Mouse (Mus musculus): ENCODE measurements around the gene D16Ertd472e. TPM values are rescaled to one million over a fixed set of nuclear protein-coding genes. Genes with fewer than 3 reads are reported as not detected.
"Not testable (repeated sequence)": the region's sequence is repeated elsewhere in the genome, so short reads cannot be mapped to it uniquely, and the experiment has no call there.

Gene D16Ertd472e
- polyA plus RNA-seq, 1 experiment from 2014 or later = 19.3 TPM

DNA sequence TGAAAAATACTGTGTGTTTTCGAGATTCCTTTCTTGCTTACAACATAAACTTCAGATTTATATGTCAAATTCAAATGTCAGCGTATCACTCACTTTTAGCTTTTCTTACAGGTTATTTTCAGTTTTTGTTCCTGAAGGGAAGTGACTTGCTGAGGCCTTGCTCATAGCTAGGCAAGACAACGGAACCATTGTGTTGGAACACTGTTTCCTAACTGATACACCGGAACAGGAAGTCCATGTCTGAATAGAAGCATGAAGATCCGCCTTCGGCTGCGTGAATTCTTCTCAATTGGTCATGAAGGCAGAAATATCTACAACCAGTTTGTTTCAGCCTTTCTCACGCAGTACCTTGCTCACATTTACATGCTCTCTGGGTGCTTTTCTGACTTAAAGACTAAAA, 65.0 kb downstream of the D16Ertd472e start:
- ATAC-seq (replicated peaks; ENCODE audit: insufficient number of reproducible peaks, low FRiP score, low TSS enrichment, low read depth) (no peak), DNase-seq (ENCODE audit: low spot score) (no peak)
- 76% methylated on average over 8 of the region's 8 CpGs for WGBS

DNA sequence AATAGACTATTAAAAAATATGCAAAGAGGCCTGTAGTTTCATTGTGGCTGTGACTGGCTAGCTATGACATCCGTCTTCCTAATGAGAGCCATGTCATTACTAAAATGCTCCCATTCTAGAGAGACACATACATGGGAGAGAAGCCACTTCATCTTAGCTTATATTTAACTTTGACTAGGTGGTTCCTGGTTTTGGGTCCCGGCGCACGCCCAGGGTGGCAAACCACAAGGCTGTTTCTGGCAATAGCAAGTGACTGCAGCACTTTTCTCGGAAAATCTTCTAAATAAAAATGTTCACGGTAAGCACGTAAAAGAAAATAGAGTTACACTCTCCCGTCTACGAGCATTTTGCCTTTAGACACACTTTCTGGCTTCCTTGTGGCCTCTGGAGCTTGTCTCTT, 74.0 kb downstream of the D16Ertd472e start:
- no peak overlapping the region for H3K27ac ChIP-seq (replicated peaks; ENCODE audit: low read depth, low read length)
- H3K4me2 ChIP-seq (ENCODE audit: low read depth, low read length) = no peak overlapping the region
- no peak for DNase-seq (ENCODE audit: low spot score)
- WGBS = 93% methylated on average over 9 of the region's 9 CpGs
- ATAC-seq (replicated peaks; ENCODE audit: insufficient number of reproducible peaks, low FRiP score, low TSS enrichment, low read depth) = no peak
- H3K9me3 ChIP-seq (replicated peaks; ENCODE audit: control insufficient read depth, low read length) = no peaks in the 10 kb centered on the region
- no peaks in the 10 kb centered on the region for H3K27me3 ChIP-seq (ENCODE audit: control insufficient read depth, insufficient read depth, low read length)
- H3K4me1 ChIP-seq (ENCODE audit: control insufficient read depth, insufficient read depth, low read length) = no peaks in the 10 kb centered on the region
- H3K4me3 ChIP-seq (ENCODE audit: low read depth, low read length) = no peak overlapping the region
- no peaks in the 10 kb centered on the region for H3K36me3 ChIP-seq (replicated peaks; ENCODE audit: control insufficient read depth, insufficient read depth, low read depth, low read length)
- no peak overlapping the region for H3K9ac ChIP-seq (replicated peaks; ENCODE audit: low read length)

More for the DNA sequence above, 65.0 kb downstream of the D16Ertd472e start:
- H3K9ac ChIP-seq (replicated peaks; ENCODE audit: low read length) = no peak overlapping the region
- H3K9me3 ChIP-seq (replicated peaks; ENCODE audit: control insufficient read depth, low read length) = no peaks in the 10 kb centered on the region
- H3K4me3 ChIP-seq (ENCODE audit: low read depth, low read length) = no peak overlapping the region
- no peak overlapping the region for H3K4me2 ChIP-seq (ENCODE audit: low read depth, low read length)
- no peaks in the 10 kb centered on the region for H3K36me3 ChIP-seq (replicated peaks; ENCODE audit: control insufficient read depth, insufficient read depth, low read depth, low read length)
- no peak overlapping the region for H3K27ac ChIP-seq (replicated peaks; ENCODE audit: low read depth, low read length)
- no peaks in the 10 kb centered on the region for H3K4me1 ChIP-seq (ENCODE audit: control insufficient read depth, insufficient read depth, low read length)
- no peaks in the 10 kb centered on the region for H3K27me3 ChIP-seq (ENCODE audit: control insufficient read depth, insufficient read depth, low read length)

GRCm38 (mm10) chr16:78492696-78493095, 83.8 kb downstream of the D16Ertd472e start:
- not testable (repeated sequence) for H3K9ac ChIP-seq (replicated peaks; ENCODE audit: low read length); H3K36me3 ChIP-seq (replicated peaks; ENCODE audit: control insufficient read depth, insufficient read depth, low read depth, low read length); H3K4me1 ChIP-seq (ENCODE audit: control insufficient read depth, insufficient read depth, low read length); H3K4me3 ChIP-seq (ENCODE audit: low read depth, low read length); H3K27me3 ChIP-seq (ENCODE audit: control insufficient read depth, insufficient read depth, low read length); H3K9me3 ChIP-seq (replicated peaks; ENCODE audit: control insufficient read depth, low read length); ATAC-seq (replicated peaks; ENCODE audit: insufficient number of reproducible peaks, low FRiP score, low TSS enrichment, low read depth); DNase-seq (ENCODE audit: low spot score); H3K27ac ChIP-seq (replicated peaks; ENCODE audit: low read depth, low read length); H3K4me2 ChIP-seq (ENCODE audit: low read depth, low read length)
- 92% methylated on average over 12 of the region's 12 CpGs for WGBS

DNA sequence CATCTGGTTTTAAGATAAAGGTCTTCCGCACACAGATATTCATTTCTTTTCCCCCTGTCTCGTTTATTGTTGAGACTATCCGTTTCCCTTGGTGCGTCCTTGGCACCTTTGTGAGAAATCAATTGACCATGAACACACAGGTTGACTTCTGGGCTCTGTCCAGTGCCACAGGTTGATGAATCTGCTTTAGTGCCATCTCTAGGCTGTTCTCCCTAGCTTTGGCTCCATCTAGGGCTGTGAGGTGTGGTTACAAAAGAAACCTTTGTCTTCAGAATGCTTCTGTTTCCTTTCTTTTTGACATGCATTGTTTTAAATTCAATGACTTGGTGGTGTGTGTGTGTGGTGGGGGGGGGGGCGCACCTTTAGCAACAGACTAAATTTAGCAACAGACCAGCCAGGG, 85.7 kb downstream of the D16Ertd472e start:
- Histone ChIP-seq H3K9me3 (replicated peaks; ENCODE audit: control insufficient read depth, low read length) (no peaks in the 10 kb centered on the region), H3K4me1 (ENCODE audit: control insufficient read depth, insufficient read depth, low read length) (no peaks in the 10 kb centered on the region), H3K27me3 (ENCODE audit: control insufficient read depth, insufficient read depth, low read length) (no peaks in the 10 kb centered on the region), H3K36me3 (replicated peaks; ENCODE audit: control insufficient read depth, insufficient read depth, low read depth, low read length) (no peaks in the 10 kb centered on the region), H3K4me2 (ENCODE audit: low read depth, low read length) (no peak overlapping the region), H3K27ac (replicated peaks; ENCODE audit: low read depth, low read length) (no peak overlapping the region), H3K9ac (replicated peaks; ENCODE audit: low read length) (no peak overlapping the region), H3K4me3 (ENCODE audit: low read depth, low read length) (no peak overlapping the region)
- no peak for ATAC-seq (replicated peaks; ENCODE audit: insufficient number of reproducible peaks, low FRiP score, low TSS enrichment, low read depth)
- no peak for DNase-seq (ENCODE audit: low spot score)
- 62% methylated on average over 5 of the region's 5 CpGs for WGBS

Other genes starting within 250 kb of the D16Ertd472e start
- gene Btg3, start 199.5 kb downstream of the D16Ertd472e start, polyA plus RNA-seq (2014; fragmentation: Nextera tagmentation; extraction: Ambion mirVana) = 37.1 and 43.9 TPM in 2 replicates

Measured in embryonic facial prominence, embryonic 11.5 days (tissue).